Mouse (Mus musculus) liver, postnatal 0 days (tissue): ENCODE data around the gene Arpc4.

Experiments used
- CTCF ChIP-seq: sonication (generic); IDR thresholded peaks from 2 replicates; pipeline ENCODE4 v1.5.1; 2016; ENCODE audit warnings: antibody characterized with exemption, low read depth
- EP300 ChIP-seq: IDR thresholded peaks from 2 replicates; pipeline ENCODE4 v1.6.1; 2016; ENCODE audit warnings: antibody characterized with exemption, low read depth, mild to moderate bottlenecking

DNA sequence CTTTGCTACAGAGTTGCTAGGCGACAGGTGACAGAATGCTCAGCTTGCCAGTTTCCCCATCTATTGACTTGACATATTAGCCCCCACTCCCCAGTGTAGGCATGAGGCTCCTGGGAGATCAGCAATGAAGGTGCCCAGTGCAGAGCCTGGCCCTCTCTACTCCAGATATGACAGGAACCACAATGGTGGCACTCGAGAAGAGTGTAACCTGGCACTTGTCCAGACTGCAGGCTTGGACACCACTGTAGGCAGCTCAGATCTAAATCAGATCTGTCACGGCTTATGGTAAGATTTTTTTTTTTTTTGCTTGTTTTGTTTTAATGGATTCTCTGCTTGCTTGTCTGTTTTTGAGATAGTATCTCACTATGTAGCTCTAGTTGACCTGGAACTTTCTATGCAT is 55.7 kb downstream of the Arpc4 start:
- no peak for TF ChIP-seq CTCF
- no peak for TF ChIP-seq EP300
